ENCODE assay signal across 8 mouse cellular contexts in the genomic region with DNA sequence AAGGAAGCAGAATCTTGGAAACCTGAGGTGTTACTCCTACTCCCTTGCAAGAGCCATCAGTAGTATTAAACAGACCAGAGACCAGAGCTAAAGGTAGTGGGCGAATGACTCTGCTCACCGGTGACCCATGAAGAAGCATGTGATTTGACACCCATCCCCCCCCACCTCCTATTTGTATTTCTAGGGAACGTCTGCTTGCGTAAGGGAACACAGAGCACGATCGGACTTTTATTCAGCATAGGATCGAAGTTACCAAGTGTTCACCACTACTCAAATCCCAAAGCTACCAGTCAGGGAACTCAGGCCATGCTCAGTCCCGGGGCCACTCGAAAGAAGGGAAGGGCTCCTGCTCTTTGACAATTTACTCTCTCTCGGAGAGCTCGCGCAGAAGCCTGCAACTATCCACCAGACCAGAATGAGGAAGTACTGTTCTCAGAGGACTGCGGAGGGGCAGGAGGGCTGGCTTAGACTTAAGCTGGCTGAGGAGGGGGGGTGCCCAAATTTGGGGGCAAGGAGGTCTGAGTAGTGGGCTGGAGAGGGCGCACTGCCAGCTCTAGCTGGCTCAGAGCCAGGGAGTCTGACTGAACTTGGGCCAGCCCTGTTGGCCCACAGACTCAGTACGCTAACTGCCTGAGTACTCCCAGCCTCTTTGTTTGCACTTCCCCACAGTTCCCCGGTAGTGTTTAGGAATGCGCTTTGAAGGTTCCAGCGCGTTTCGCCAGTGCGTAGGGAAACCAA. TPM values are rescaled to one million over a fixed set of nuclear protein-coding genes. Genes with fewer than 3 reads are reported as not detected.
DNase-seq lines count a peak whose midpoint lies in the region; ATAC-seq and TF ChIP-seq lines count a peak whose summit lies in the region.

No protein-coding gene starts in this region.

- TF ChIP-seq RAD21 in CH12.LX (IDR thresholded peaks at IDR 0.05; ENCODE audit: low read depth, low read length): no peak

- peak overlapping the region; percentile 99 for H3K27ac ChIP-seq in CH12.LX (ENCODE audit: insufficient read depth, low read depth)
- peak overlapping the region; percentile 32; the same call in 1 of the 2 replicates for H3K27ac ChIP-seq in forebrain, embryonic 12.5 days
- H3K27ac ChIP-seq in intestine, embryonic 14.5 days (ENCODE audit: low read depth): peak overlapping the region; percentile 73
- peak overlapping the region; percentile 88 for H3K27ac ChIP-seq in lung, embryonic 16.5 days (ENCODE audit: low read length)

- dilution Hi-C loops in CH12.LX (cut with MboI; ENCODE audit: extremely low pct_ligation_motif_present, extremely low pct_unique_long_range_greater_than_20kb, low sequenced_read_pairs): no loop called here

- H3K27me3 ChIP-seq in CH12.LX (replicated peaks): no peaks in the 10 kb centered on the region
- H3K27me3 ChIP-seq in forebrain, embryonic 12.5 days: peaks cover 56% of the 10 kb centered on the region
- peaks cover 22% of the 10 kb centered on the region; the same call in 1 of the 2 replicates for H3K27me3 ChIP-seq in intestine, embryonic 14.5 days (replicated peaks; ENCODE audit: control insufficient read depth, insufficient read depth, low read length)
- peaks cover 19% of the 10 kb centered on the region for H3K27me3 ChIP-seq in lung, embryonic 16.5 days (ENCODE audit: control insufficient read depth, insufficient read depth, low read depth, low read length)

- peak; percentile 46; the same call in 1 of the 2 replicates for ATAC-seq in forebrain, embryonic 12.5 days (ENCODE audit: low FRiP score)
- ATAC-seq in intestine, embryonic 14.5 days (replicated peaks; ENCODE audit: low FRiP score, low TSS enrichment, low read depth): peak; percentile 73
- ATAC-seq in lung, embryonic 16.5 days (ENCODE audit: low read depth): peak; percentile 90

- in situ Hi-C loops in CH12.LX (cut with MboI; ENCODE audit: low pct_ligation_motif_present, low pct_unique_long_range_greater_than_20kb, low sequenced_read_pairs): no loop called here

- peaks cover 54% of the 10 kb centered on the region for H3K79me2 ChIP-seq in CH12.LX (replicated peaks; ENCODE audit: control insufficient read depth, extremely low read depth, insufficient read depth, poor library complexity, severe bottlenecking)

- H3K9ac ChIP-seq in CH12.LX (ENCODE audit: insufficient read depth, low read depth): peak overlapping the region; percentile 84
- no peak overlapping the region for H3K9ac ChIP-seq in forebrain, embryonic 12.5 days
- no peak overlapping the region for H3K9ac ChIP-seq in intestine, embryonic 14.5 days (ENCODE audit: low read length)
- peak overlapping the region; percentile 55 for H3K9ac ChIP-seq in lung, embryonic 16.5 days (ENCODE audit: low read length)

- H3K9me3 ChIP-seq in CH12.LX (replicated peaks; ENCODE audit: low read length): no peaks in the 10 kb centered on the region
- H3K9me3 ChIP-seq in forebrain, embryonic 12.5 days: no peaks in the 10 kb centered on the region
- H3K9me3 ChIP-seq in intestine, embryonic 14.5 days (ENCODE audit: control insufficient read depth, low read length): no peaks in the 10 kb centered on the region
- no peaks in the 10 kb centered on the region for H3K9me3 ChIP-seq in lung, embryonic 16.5 days (ENCODE audit: control insufficient read depth, low read length)

- peaks cover 7 to 23% of the 10 kb centered on the region in 2 experiments for H3K4me1 ChIP-seq in CH12.LX (ENCODE audit: control insufficient read depth in 1 of 2, insufficient read depth in 2 of 2)
- peaks cover 50% of the 10 kb centered on the region for H3K4me1 ChIP-seq in forebrain, embryonic 12.5 days
- peaks cover 20% of the 10 kb centered on the region; the same call in 1 of the 2 replicates for H3K4me1 ChIP-seq in intestine, embryonic 14.5 days (replicated peaks; ENCODE audit: control insufficient read depth, insufficient read depth, low read length)
- peaks cover 28% of the 10 kb centered on the region for H3K4me1 ChIP-seq in lung, embryonic 16.5 days (replicated peaks; ENCODE audit: control insufficient read depth, insufficient read depth, low read length)

- peak overlapping the region; percentile 83 for H3K4me2 ChIP-seq in CH12.LX (ENCODE audit: insufficient read depth, low read depth, poor library complexity, severe bottlenecking)
- H3K4me2 ChIP-seq in forebrain, embryonic 12.5 days: peak overlapping the region; percentile 40
- H3K4me2 ChIP-seq in intestine, embryonic 14.5 days (ENCODE audit: low read length): peak overlapping the region; percentile 45
- peak overlapping the region; percentile 49 for H3K4me2 ChIP-seq in lung, embryonic 16.5 days (ENCODE audit: low read depth, low read length)

- DNase-seq in A20 (ENCODE audit: low read depth, low spot score) (peak; percentile 59), CH12.LX (ENCODE audit: extremely low read depth) (no peak)
- peak; percentile 75 for DNase-seq in intestine, embryonic 14.5 days (ENCODE audit: low spot score)
- DNase-seq in retina, postnatal 1 day: peak; percentile 74
- no peak for DNase-seq in left cerebral cortex, adult 8-10 months (ENCODE audit: low spot score in 2 of 2)
- no peak for DNase-seq in frontal cortex, postnatal 25 days (ENCODE audit: low spot score in 2 of 2)

- 15% methylated on average over 21 of the region's 21 CpGs for WGBS in forebrain, embryonic 12.5 days
- WGBS in intestine, embryonic 14.5 days: 14% methylated on average over 21 of the region's 21 CpGs
- 9% methylated on average over 21 of the region's 21 CpGs for WGBS in lung, embryonic 16.5 days

- peak; percentile 31; the same call in 1 of the 2 replicates for TF ChIP-seq POLR2A in CH12.LX (IDR thresholded peaks at IDR 0.05; ENCODE audit: low read depth, low read length)

- peak overlapping the region in 2 of 3 experiments; percentile 23 to 63 for H3K4me3 ChIP-seq in CH12.LX (replicated peaks in 1 of 3; ENCODE audit: low read depth in 2 of 3, low read length in 2 of 3, poor library complexity in 1 of 3)
- H3K4me3 ChIP-seq in forebrain, embryonic 12.5 days (replicated peaks): no peak overlapping the region; the same call in 1 of the 2 replicates
- H3K4me3 ChIP-seq in intestine, embryonic 14.5 days (ENCODE audit: low read depth, low read length): no peak overlapping the region
- peak overlapping the region; percentile 18 for H3K4me3 ChIP-seq in lung, embryonic 16.5 days (ENCODE audit: low read length)

- TF ChIP-seq EP300 in CH12.LX (IDR thresholded peaks at IDR 0.05; ENCODE audit: low read length): peak; percentile 43; the same call in 1 of the 2 replicates

- no peaks in the 10 kb centered on the region for H3K36me3 ChIP-seq in CH12.LX (replicated peaks in 1 of 2; ENCODE audit: control insufficient read depth in 1 of 2, insufficient read depth in 1 of 2, low read length in 1 of 2)
- no peaks in the 10 kb centered on the region for H3K36me3 ChIP-seq in forebrain, embryonic 12.5 days (replicated peaks)
- H3K36me3 ChIP-seq in intestine, embryonic 14.5 days (ENCODE audit: control insufficient read depth, insufficient read depth, low read length): no peaks in the 10 kb centered on the region
- no peaks in the 10 kb centered on the region for H3K36me3 ChIP-seq in lung, embryonic 16.5 days (ENCODE audit: control insufficient read depth, insufficient read depth, low read length)

- TF ChIP-seq CTCF in CH12.LX (conservative IDR thresholded peaks at IDR 0.05 in 1 of 2, IDR thresholded peaks at IDR 0.05 in 1 of 2; ENCODE audit: low read depth in 2 of 2, low read length in 2 of 2): peak in 1 of 2 experiments; percentile 14; a peak in 2 of 4 replicates

TF ChIP-seq in CH12.LX, 34 proteins besides CTCF, POLR2A, EP300 and RAD21 (continues in another document):
- 0 out of 2 replicates have a peak, but pooled peaks have one; percentile 20 for TF ChIP-seq IRF4 (IDR thresholded peaks at IDR 0.05; ENCODE audit: low read depth, low read length)
- 0 out of 2 replicates have a peak, but pooled peaks have one; percentile 37 for TF ChIP-seq NRF1 (IDR thresholded peaks at IDR 0.05; ENCODE audit: low read depth, low read length)
- peak; percentile 45 for TF ChIP-seq SIN3A (IDR thresholded peaks at IDR 0.05; ENCODE audit: low read length)
- TF ChIP-seq USF1 (IDR thresholded peaks at IDR 0.05; ENCODE audit: low read depth, low read length): no peak
- no peak for TF ChIP-seq POLR2AphosphoS2 (IDR thresholded peaks at IDR 0.05; ENCODE audit: low read depth, low read length)
- peak; percentile 26; the same call in 1 of the 2 replicates for TF ChIP-seq ETS1 (conservative IDR thresholded peaks at IDR 0.05; ENCODE audit: low read depth, low read length)
- no peak for TF ChIP-seq MAFK (IDR thresholded peaks at IDR 0.05; ENCODE audit: insufficient replicate concordance, low read length)
- TF ChIP-seq KAT2A (IDR thresholded peaks at IDR 0.05; ENCODE audit: insufficient replicate concordance, low read length): no peak
- TF ChIP-seq MAX (IDR thresholded peaks at IDR 0.05; ENCODE audit: low read length): no peak
- no peak for TF ChIP-seq ZC3H11A (IDR thresholded peaks at IDR 0.05; ENCODE audit: low read depth, low read length)
- TF ChIP-seq BHLHE40 (IDR thresholded peaks at IDR 0.05; ENCODE audit: low read depth, low read length): peak; percentile 12; the same call in 1 of the 2 replicates
- TF ChIP-seq TCF12 (IDR thresholded peaks at IDR 0.05; ENCODE audit: low read depth, low read length): 0 out of 2 replicates have a peak, but pooled peaks have one; percentile 21
- TF ChIP-seq ZMIZ1 (IDR thresholded peaks at IDR 0.05; ENCODE audit: low read depth, low read length): no peak
- TF ChIP-seq E2F4 (IDR thresholded peaks at IDR 0.05; ENCODE audit: insufficient replicate concordance, low read depth, low read length): no peak
- TF ChIP-seq RCOR1 (conservative IDR thresholded peaks at IDR 0.05; ENCODE audit: low read depth, low read length): no peak
- no peak for TF ChIP-seq TBP (conservative IDR thresholded peaks at IDR 0.05; ENCODE audit: low read depth, low read length)
- TF ChIP-seq NELFE (IDR thresholded peaks at IDR 0.05; ENCODE audit: low read depth, low read length): no peak
- 0 out of 2 replicates have a peak, but pooled peaks have one; percentile 27 for TF ChIP-seq CHD2 (IDR thresholded peaks at IDR 0.05; ENCODE audit: low read length)
- TF ChIP-seq UBTF (IDR thresholded peaks at IDR 0.05; ENCODE audit: low read depth, low read length): no peak
- peak; percentile 23; the same call in 1 of the 2 replicates for TF ChIP-seq MXI1 (IDR thresholded peaks at IDR 0.05; ENCODE audit: low read depth, low read length)

RNA-seq across cellular contexts. Expression of a gene that starts 37.4 kb away (rescaled TPM):
- total RNA-seq in CH12.LX (2012; rRNA removed): 40.0 and 41.1 TPM in 2 replicates
- total RNA-seq in CH12.LX (2014; rRNA removed): 14.3 and 14.6 TPM in 2 replicates
- 29.6 and 33.8 TPM in 2 replicates for polyA plus RNA-seq in CH12.LX (2012; ENCODE audit: insufficient read length, low read depth)
- polyA plus RNA-seq in forebrain, embryonic 12.5 days (2016; fragmentation: Nextera tagmentation; extraction: Ambion mirVana): 23.1 and 23.5 TPM in 2 replicates
- 19.8 and 20.3 TPM in 2 replicates for polyA plus RNA-seq in intestine, embryonic 14.5 days (2014; fragmentation: Nextera tagmentation; extraction: Ambion mirVana)
- polyA plus RNA-seq in lung, embryonic 16.5 days (2015; fragmentation: Nextera tagmentation; extraction: Ambion mirVana): 18.5 and 19.7 TPM in 2 replicates
- total RNA-seq in left cerebral cortex, adult 8-10 months (2022): 10 to 100 TPM; 27.1 to 32.2 (median 27.4) TPM

Comparison
In these comparisons a context has a peak if more than half of its experiments do, and no peak if none do; other contexts are left out.
1. DNase-seq: peak in A20 (single experiment), intestine, embryonic 14.5 days (single experiment) and retina, postnatal 1 day (single experiment); none in CH12.LX (single experiment), left cerebral cortex, adult 8-10 months (0 of 2) and frontal cortex, postnatal 25 days (0 of 2).
2. H3K27ac ChIP-seq: peak in every context shown above with its lines; median percentile 99 in CH12.LX; 88 in lung, embryonic 16.5 days; 73 in intestine, embryonic 14.5 days; 32 in forebrain, embryonic 12.5 days.
3. H3K4me3 ChIP-seq: peak in CH12.LX (2 of 3) and lung, embryonic 16.5 days (single experiment); none in forebrain, embryonic 12.5 days (single experiment) and intestine, embryonic 14.5 days (single experiment).
4. H3K9ac ChIP-seq: peak in CH12.LX (single experiment) and lung, embryonic 16.5 days (single experiment); none in forebrain, embryonic 12.5 days (single experiment) and intestine, embryonic 14.5 days (single experiment).
5. Peak in every context shown above with its lines, with median percentiles within 50 percentile points of each other: H3K4me2 ChIP-seq and ATAC-seq.